Mouse (Mus musculus) heart, adult 2 months (tissue): ENCODE results near the gene Lurap1. TPM values are rescaled to one million over a fixed set of nuclear protein-coding genes. Genes with fewer than 3 reads are reported as not detected.

Experiments used
- DNase-seq, 2 experiments: peaks; one replicate each; pipeline ENCODE4 v3.0.0; 2021
- H3K27ac ChIP-seq: fragments of 200-600 bp; 2 replicates; pipeline ENCODE4 v1.8.1; 2022
- H3K27me3 ChIP-seq: fragments of 200-500 bp; 2 replicates; pipeline ENCODE4 v1.6.1; 2012; ENCODE audit warnings: mild to moderate bottlenecking, low read length, inconsistent platforms, mixed read lengths; ENCODE audit not compliant: control insufficient read depth, insufficient read depth
- H3K36me3 ChIP-seq: fragments of 200-500 bp; 2 replicates; pipeline ENCODE4 v1.6.1; 2012; ENCODE audit warnings: low read length, inconsistent platforms; ENCODE audit not compliant: control insufficient read depth, insufficient read depth
- H3K4me1 ChIP-seq: fragments of 200-500 bp; 2 replicates; pipeline ENCODE4 v1.6.1; 2011; ENCODE audit warnings: low read length; ENCODE audit not compliant: control insufficient read depth, insufficient read depth
- H3K4me3 ChIP-seq: fragments of 200-600 bp; 2 replicates; pipeline ENCODE4 v1.8.1; 2022
- H3K79me2 ChIP-seq: fragments of 200-500 bp; replicated peaks from 2 replicates; pipeline ENCODE4 v1.6.1; 2012; ENCODE audit warnings: mild to moderate bottlenecking, inconsistent platforms, low read length, moderate library complexity, mixed read lengths; ENCODE audit not compliant: control insufficient read depth, insufficient read depth
- H3K9ac ChIP-seq: fragments of 200-500 bp; 2 replicates; pipeline ENCODE4 v1.6.1; 2012; ENCODE audit warnings: low read depth, mild to moderate bottlenecking, control low read depth, inconsistent platforms, low read length, mixed read lengths
- CTCF ChIP-seq: fragments of 200-600 bp; IDR thresholded peaks from 2 replicates; pipeline ENCODE4 v1.8.1; 2022; ENCODE audit warnings: antibody characterized with exemption, mild to moderate bottlenecking, moderate library complexity
- EP300 ChIP-seq: fragments of 200-500 bp; IDR thresholded peaks from 2 replicates; pipeline ENCODE4 v1.6.1; 2011; ENCODE audit warnings: low read depth, low read length, control low read depth; ENCODE audit not compliant: insufficient read depth
- POLR2A ChIP-seq: fragments of 200-500 bp; IDR thresholded peaks from 2 replicates; pipeline ENCODE4 v1.6.1; 2011; ENCODE audit warnings: mild to moderate bottlenecking, low read depth, low read length, control low read depth; ENCODE audit not compliant: insufficient read depth
- WGBS: fragments of 180-500 bp; shearing (Covaris S2); methylation state at CpG from one replicate; pipeline ENCODE4 v1.1.7; 2018; 5-methylcytosine and 5-hydroxymethylcytosine counted together
- intact Hi-C: fragments of 180-260 bp; cut with DNase I; formaldehyde crosslinking; loops from one replicate; pipeline ENCODE4 v1.15.1; 2025
- polyA plus RNA-seq: library from polyadenylated mRNA; depleted of rRNA; stranded (reverse); fragments of >200 nt; gene quantifications from 2 replicates; pipeline ENCODE4 v1.2.3, GENCODE M21; 2012
- total RNA-seq, 2 experiments: library from RNA; stranded (reverse); gene quantifications; 2 replicates each; pipeline ENCODE4 v1.2.3; 2021

Gene Lurap1
- total and polyA plus RNA-seq, 3 experiments, result 2.0 to 5.4 (median 4.5) TPM

- Histone ChIP-seq H3K27me3 (no peaks in the 10 kb centered on the region), H3K4me3 (no peak overlapping the region), H3K9ac (no peak overlapping the region), H3K27ac (peak overlapping the region; percentile 72), H3K79me2 (no peaks in the 10 kb centered on the region), H3K4me1 (peaks cover 9% of the 10 kb centered on the region), H3K36me3 (no peaks in the 10 kb centered on the region)
- TF ChIP-seq POLR2A (no peak), EP300 (no peak), CTCF (no peak)
- DNase-seq, result no peak
- 78% methylated on average over 3 of the region's 3 CpGs for WGBS
- intact Hi-C loops, result no loop called here
Measured at GRCm38 (mm10) chr4:116182079-116182478, 30.9 kb upstream of the Lurap1 start.

DNA sequence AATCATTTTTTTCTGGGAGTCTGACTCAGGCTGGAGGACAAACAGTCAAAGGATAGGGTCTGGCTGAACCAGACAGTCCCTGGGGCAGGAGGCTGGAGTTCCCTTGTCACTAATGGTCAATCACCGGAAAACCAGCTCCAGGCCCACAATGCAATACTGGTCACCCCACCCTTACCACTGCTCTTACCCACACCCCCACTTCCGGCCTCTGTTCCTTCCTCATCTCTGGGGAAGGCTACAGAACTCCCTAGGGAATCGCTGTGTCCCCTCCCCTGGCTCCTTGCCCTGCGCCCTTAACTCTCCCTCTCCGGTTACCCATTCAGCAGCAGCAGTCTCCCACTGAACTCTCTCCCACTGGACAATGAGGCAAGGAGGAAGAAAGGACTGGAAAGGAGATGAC, 26.0 kb upstream of the Lurap1 start:
- peaks cover 18% of the 10 kb centered on the region for H3K4me1 ChIP-seq
- H3K79me2 ChIP-seq, result no peaks in the 10 kb centered on the region
- 38% methylated on average over 5 of the region's 5 CpGs for WGBS
- peak; percentile 88 to 90 for DNase-seq
- H3K36me3 ChIP-seq, result no peaks in the 10 kb centered on the region
- peak overlapping the region; percentile 93 for H3K27ac ChIP-seq
- peak; percentile 94 for TF ChIP-seq EP300
- no peak for TF ChIP-seq CTCF
- TF ChIP-seq POLR2A, result 0 out of 2 replicates have a peak, but pooled peaks have one; percentile 49
- H3K9ac ChIP-seq, result no peak overlapping the region
- intact Hi-C loops, result loop anchor here (1.0 to 2.0 kb wide), 2 partner anchors 16 to 44 kb away; partner anchors contain the start of gene Pik3r3
- no peaks in the 10 kb centered on the region for H3K27me3 ChIP-seq
- peak overlapping the region; percentile 24 for H3K4me3 ChIP-seq

GRCm38 (mm10) chr4:116176543-116176988, 25.4 kb upstream of the Lurap1 start:
- Histone ChIP-seq H3K27me3 (no peaks in the 10 kb centered on the region), H3K4me1 (peaks cover 18% of the 10 kb centered on the region), H3K79me2 (no peaks in the 10 kb centered on the region), H3K27ac (peak overlapping the region; percentile 93), H3K9ac (peak overlapping the region; percentile 60), H3K36me3 (no peaks in the 10 kb centered on the region), H3K4me3 (peak overlapping the region; percentile 24)
- intact Hi-C loops, result loop anchor here (2.0 kb wide), 1 partner anchor 16 kb away; no protein-coding TSS in a partner anchor
- DNase-seq, result peak; percentile 76 to 79
- WGBS, result 24% methylated on average over 10 of the region's 10 CpGs
- TF ChIP-seq EP300, result no peak; the same call in 1 of the 2 replicates
- TF ChIP-seq CTCF, result no peak
- TF ChIP-seq POLR2A, result no peak; the same call in 1 of the 2 replicates

DNA sequence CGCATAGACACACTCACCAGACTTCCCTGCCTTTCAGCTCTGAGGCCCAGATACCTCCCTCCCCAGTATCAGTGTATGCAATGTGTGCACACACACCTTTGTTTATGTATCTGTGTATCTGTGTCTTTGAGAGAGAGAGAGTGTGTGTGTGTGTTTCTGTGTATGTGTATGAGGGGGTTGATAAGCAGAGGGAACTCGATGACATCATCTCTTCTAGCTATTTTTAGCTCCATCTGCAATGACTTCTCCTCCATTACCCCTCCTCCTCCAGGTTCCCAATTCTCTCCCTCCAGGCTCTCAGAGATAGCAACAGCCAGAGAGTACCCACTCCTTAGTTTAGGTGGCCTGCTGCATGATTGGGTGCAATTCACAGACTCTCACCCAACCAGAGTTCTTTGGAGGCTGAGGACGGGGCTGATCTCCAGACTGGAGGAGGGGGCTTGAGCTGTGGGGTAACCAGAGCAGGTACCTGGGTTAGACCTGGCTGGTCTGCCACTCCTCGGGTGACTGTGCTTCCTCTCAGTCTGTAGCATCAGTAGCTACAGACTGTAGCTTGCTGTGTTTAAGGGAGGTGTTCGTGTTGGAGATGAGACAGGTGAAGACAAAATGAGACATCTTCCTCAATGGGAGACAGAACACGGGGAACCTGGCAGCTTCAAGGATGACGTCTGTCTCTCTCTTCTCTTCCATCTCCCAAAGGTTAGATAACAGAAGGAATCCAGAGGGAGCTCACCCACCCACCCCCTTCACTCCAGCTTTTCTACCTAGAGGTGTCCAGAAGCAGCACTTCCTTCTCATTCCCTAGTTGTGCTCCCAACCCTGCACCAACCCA, 24.8 kb upstream of the Lurap1 start:
- WGBS, result 34% methylated on average over 7 of the region's 7 CpGs
- intact Hi-C loops, result loop anchor here (2.0 kb wide), 1 partner anchor 17 kb away; no protein-coding TSS in a partner anchor
- no peaks in the 10 kb centered on the region for H3K27me3 ChIP-seq
- H3K36me3 ChIP-seq, result no peaks in the 10 kb centered on the region
- H3K79me2 ChIP-seq, result no peaks in the 10 kb centered on the region
- H3K9ac ChIP-seq, result peak overlapping the region; percentile 60
- H3K4me1 ChIP-seq, result peaks cover 18% of the 10 kb centered on the region
- no peak for DNase-seq
- H3K27ac ChIP-seq, result peak overlapping the region; percentile 93
- TF ChIP-seq EP300 (no peak), POLR2A (no peak), CTCF (no peak)
- H3K4me3 ChIP-seq, result peak overlapping the region; percentile 24

GRCm38 (mm10) chr4:116175136-116175535, 24.0 kb upstream of the Lurap1 start:
- TF ChIP-seq POLR2A (no peak), CTCF (no peak), EP300 (no peak)
- peaks cover 18% of the 10 kb centered on the region for H3K4me1 ChIP-seq

More at GRCm38 (mm10) chr4:116175136-116175535, 24.0 kb upstream of the Lurap1 start:
- H3K36me3 ChIP-seq, result no peaks in the 10 kb centered on the region
- H3K79me2 ChIP-seq, result no peaks in the 10 kb centered on the region
- intact Hi-C loops, result no loop called here
- no peaks in the 10 kb centered on the region for H3K27me3 ChIP-seq
- no peak for DNase-seq
- H3K9ac ChIP-seq, result no peak overlapping the region
- H3K4me3 ChIP-seq, result no peak overlapping the region
- peak overlapping the region; percentile 32 for H3K27ac ChIP-seq
